Mouse (Mus musculus) heart, postnatal 10 days (tissue): ENCODE measurements around the gene Mrpl39. TPM values are rescaled to one million over a fixed set of nuclear protein-coding genes. Genes with fewer than 3 reads are reported as not detected.
A peak's percentile ranks its signal among the peaks of the same experiment; 100 is the strongest.

Experiments used
- DNase-seq, 2 experiments: peaks; one replicate each; pipeline ENCODE4 v3.0.0; 2021
- intact Hi-C: fragments of 180-260 bp; cut with DNase I; formaldehyde crosslinking; loops from one replicate; pipeline ENCODE4 v1.15.1; 2025
- total RNA-seq, 2 experiments: library from RNA; stranded (reverse); gene quantifications; 2 replicates each; pipeline ENCODE4 v1.2.3; 2021

The Mrpl39 gene
- total RNA-seq, 2 experiments from 2014 or later: 35.5 to 37.9 TPM

DNA sequence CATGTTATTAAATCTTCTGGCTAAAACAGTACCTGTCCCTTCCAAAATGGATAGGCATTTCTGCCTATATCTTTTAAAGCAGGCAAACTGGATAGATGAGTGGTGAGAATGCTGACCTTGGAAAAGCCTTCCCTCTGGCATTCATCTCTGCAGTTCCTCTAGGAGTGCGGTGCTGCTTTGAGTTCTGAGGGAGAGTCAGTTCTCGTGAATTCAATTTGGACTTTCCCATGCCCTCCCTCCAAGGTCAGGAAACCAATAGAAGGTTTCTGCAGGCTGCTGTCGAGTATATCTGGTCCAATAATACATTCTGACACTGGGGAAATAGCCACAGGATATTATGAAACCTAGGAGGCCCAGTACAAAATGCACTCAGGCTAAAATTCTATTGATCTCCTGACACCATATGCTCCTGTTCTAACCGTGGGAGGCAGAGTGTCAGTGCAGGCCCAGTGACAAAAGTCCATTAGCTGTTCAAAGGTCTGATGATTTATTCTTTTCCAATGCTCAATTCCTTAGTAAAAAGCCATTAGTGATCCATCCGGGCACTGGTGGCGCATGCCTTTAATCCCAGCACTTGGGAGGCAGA is 10.3 kb upstream of the Mrpl39 start:
- DNase-seq: peak in 1 of 2 experiments; percentile 11
- intact Hi-C loops: no loop called here

DNA sequence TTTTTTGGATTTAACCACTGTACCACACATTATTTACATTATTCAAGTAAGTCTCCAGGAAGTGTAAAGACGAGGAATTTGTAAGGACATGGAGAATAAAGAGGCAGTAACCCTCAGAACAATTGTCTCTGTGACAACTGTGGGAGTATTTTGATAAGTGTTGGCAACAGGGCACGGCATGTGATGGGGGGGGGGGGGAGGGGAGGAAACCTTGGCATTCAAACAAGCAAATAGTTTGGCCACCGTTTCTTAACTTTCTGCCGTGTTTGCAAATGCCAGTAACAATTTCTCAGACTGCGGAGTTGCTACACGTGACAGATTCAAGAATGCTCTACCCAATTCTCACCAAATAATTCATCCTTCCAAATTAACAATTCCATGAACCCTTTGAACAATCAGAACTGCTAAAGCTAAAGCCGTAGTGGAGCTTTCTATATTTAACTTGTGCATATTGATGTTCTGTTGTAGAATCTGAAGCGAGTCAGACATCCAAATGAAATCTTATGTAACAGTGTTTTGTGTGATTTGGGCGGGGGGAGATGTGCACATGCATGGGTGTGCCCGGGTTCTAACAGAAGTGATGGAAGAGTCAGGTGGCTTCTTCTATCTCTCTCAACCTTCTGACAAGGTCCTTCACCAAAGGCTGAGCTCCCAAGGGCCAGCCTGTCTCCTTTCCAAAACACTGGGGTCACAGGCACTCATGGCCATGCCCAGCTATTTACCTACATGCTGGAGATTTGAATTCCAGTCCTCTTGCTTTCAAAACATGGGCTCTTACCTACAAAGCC is 9.4 kb upstream of the Mrpl39 start:
- peak; percentile 19 to 24 for DNase-seq
- intact Hi-C loops: no loop called here

DNA sequence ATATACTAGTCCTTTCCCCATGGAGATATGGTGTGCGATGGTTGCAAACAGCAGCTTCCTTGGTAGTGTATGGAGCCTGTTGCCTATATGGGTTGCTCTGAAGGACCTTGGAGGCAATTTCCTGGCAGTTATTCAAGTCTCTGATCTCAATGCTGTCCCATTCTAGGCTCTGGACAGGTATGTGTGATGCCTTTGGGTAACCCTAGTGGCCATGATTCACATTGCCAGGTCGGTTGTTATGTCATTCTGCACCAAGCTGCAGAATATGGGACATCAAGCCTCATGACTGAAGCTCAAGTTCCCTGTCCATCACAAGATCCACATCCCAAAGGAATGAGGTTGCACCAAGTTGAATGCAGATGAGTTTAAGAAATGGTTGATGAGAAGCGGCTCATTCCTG is 1.8 kb upstream of the Mrpl39 start:
- intact Hi-C loops: no loop called here
- DNase-seq: no peak

DNA sequence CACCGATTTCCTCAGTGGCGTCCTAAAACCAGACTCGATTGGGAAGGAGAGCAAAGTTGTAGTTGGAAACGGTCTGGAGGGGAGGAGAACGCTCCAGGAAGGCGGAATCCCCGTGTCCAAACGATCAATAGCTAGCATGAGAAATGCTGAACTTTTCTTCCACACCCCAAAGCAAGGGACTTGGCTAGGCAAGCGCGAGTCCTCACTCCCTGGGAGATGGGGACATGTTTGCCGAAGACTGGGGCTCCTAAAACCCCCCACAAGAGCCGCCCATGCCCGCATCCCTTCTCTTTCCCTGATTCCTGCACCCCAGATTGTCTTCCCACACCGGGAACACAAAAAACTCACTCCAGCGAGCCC is 756 bp downstream of the Mrpl39 start:
- no peak for DNase-seq
- intact Hi-C loops: loop anchor here (1.0 kb wide), 4 partner anchors 38 to 143 kb away; partner anchors contain the start of gene Atp5j

DNA sequence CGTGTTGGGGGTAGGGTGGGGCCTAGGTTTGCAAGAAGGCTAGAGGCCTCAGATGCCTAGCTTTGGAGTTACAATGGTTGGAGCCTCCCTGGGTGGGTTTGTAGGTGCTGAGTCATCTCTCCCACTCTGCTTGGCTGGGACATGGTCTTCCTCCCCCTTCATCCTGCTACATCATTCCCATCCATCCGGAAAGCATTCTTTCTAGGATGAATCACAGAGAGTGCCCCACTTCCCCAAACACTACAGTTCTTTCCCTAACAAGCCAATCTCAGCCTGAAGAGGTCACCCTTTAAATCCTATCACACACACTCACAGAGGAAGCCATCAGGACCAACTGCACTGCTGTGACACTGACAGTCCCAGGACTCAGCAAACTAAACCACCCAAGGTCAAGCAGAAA is 14.9 kb downstream of the Mrpl39 start:
- no peak for DNase-seq
- intact Hi-C loops: no loop called here

DNA sequence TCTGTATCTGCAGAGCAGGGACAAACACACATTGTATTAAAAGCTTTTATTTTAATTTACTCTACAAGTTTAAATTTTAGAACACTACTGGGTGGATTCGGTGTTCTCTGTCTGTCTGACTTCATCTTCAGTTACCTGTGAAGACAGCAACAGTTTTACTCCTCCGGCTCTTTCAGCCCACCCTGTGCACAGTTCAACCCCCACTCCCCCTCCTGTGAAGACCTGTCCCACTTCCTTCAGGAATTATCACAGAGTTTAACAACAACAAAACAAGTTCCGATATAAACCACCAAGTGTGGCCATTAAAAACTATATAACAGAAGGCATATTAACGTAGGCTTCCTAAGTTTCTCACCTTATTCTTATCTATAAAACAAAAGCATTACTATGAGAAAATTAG is 17.3 kb downstream of the Mrpl39 start:
- intact Hi-C loops: no loop called here
- no peak for DNase-seq

DNA sequence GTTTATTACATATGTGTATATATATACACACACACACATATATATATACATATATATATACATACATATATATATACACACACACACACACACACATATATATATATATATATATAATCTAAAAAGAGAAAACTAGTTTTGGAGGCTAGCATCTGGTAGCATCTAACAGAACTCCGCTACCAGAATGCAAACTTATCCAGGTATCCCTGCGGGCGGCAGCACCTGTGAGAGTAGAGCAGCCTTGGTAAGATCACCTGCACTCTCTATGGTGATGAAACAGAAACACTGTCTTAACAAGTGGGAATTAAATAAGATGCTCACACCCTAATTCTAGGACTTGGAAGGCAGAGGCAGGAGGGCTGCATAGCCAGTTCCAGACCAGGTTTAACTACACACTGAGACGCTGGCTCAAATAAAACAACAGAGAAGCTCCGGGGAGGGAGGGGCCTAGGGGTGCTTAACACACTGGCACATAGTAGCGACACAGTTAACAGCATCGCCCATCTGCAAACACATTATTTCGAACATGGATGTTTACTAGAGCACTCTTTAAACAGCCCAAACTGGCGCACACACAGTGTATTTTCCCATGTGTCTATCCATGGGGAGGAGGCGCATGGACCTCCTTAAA is 17.8 kb downstream of the Mrpl39 start:
- intact Hi-C loops: no loop called here
- no peak for DNase-seq

DNA sequence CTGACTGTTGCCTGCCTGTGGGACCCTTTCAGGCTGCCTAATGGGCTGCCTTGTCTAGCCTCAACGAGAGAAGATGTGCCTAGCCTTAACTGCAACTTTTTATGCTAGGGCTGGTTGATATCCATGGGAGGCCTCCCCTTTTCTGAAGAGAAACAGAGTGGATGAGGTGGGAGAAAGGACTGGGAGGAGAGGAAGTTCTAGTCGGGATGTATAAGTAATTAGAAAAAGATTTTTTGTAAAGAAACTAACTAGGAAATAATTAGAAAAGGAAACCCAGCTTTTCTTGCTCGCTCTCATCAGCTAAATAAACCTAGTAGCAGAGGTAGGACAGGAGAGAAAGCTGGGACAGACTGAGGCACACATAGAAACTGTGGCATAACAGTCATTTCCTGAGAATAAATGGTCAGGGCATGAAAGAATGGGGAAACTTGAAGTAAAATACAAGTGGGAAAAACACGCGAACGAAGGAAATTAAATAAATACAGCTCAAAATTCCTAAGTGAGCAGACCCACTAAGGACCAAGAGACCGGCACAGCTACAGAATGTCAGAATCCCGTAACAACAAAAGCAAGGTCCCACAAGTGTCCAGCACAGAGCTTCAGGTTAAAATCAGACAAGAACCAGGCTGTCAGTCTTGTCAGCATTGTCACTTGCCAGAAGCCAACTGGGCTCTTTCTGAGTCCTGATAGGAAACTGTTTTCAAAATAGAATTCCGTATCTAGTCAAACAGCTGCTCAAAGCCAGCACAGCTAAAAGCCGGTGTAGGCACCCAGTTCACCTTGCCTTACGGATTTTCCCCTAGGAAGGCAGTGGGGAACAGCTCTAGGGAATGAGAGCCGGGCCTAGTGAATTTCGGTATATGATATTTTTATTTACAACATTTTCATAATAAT is 18.6 kb downstream of the Mrpl39 start:
- DNase-seq: no peak
- intact Hi-C loops: no loop called here

DNA sequence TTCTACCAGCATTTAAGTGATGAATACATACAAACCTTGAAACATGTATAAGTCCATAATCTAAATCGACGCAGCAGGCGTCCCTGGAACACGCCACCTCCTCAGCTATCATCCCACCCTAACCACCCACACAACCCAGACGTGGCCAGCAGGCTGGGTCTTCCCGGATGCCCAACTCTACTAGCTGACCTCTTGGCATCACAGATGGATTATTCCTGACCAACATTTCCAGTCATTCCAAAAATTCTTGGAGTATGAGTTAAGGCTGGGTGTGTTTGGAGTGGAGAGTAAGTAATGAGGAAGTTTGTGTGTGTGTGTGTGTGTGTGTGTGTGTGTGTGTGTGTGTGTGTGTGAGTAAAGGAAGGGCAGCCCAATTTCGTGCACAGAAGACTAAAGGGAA is 19.3 kb downstream of the Mrpl39 start:
- no peak for DNase-seq
- intact Hi-C loops: no loop called here

DNA sequence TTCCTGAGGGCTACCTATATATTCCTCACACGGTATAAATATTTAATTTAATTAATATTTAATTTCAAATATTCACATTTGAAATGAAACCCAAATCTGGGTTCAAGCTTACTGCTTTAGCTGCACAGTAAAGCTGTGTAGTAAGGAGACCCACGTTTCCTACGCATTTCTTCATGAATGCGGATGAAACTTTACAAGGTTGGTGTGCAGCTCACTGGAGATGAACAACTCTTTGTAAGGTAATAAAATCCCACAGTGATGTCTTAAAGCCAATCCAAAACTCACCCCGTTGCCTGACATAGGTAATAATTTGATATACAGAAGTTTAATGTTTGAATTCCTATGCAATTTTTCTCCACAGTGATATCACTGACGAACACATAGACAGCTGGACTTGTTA is 20.6 kb downstream of the Mrpl39 start:
- intact Hi-C loops: no loop called here
- no peak for DNase-seq

DNA sequence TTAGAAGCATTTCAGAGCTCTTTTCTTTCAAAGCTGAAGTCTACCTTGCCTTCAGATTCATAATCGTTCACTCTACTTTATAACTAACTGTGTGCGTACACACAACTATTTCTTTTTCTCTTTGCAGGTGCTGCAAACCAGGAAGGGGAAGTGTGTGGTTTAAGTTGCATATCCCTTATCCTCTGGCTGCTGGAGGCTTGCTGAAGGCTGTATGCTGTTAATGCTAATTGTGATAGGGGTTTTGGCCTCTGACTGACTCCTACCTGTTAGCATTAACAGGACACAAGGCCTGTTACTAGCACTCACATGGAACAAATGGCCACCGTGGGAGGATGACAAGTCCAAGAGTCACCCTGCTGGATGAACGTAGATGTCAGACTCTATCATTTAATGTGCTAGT is 21.6 kb downstream of the Mrpl39 start:
- no peak for DNase-seq
- intact Hi-C loops: no loop called here

DNA sequence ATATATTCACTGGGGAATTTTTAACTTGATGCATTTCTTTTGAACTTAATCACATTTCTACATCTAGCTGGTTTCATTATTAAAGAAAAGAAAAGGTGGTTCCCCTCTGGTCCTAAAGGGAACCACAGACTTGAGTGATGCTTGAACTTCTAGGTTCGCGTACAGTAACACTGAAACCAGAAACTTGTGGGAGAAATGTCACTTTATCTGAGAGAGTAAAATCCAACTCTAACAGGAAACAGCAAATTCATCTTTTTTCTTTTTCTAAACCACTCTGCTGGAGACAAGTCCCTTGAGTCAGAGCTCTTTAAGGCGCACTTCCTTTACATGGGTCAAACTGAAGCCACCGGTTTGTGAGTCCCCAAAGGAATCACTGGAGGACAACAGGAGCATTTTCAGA is 22.4 kb downstream of the Mrpl39 start:
- intact Hi-C loops: no loop called here
- no peak for DNase-seq

DNA sequence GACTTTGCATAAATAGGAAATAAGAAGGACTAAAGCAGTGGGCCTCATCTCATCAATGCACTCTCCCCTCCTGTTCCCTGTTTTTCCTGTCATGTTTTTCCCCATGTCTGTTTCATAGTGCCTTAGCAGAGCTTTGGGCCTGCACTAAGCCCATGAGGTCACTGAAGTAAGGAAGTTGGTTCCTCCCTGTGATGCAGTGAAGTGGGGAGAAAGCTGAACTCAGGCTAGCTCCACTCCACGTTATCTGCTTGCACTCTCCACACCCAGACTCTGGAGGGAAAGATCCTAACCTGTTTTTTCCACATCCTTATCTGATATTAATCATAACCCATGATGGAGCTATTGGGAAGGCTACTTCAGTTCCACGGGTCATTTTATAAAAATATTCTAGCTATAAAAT is 26.9 kb downstream of the Mrpl39 start:
- no peak for DNase-seq
- intact Hi-C loops: no loop called here

DNA sequence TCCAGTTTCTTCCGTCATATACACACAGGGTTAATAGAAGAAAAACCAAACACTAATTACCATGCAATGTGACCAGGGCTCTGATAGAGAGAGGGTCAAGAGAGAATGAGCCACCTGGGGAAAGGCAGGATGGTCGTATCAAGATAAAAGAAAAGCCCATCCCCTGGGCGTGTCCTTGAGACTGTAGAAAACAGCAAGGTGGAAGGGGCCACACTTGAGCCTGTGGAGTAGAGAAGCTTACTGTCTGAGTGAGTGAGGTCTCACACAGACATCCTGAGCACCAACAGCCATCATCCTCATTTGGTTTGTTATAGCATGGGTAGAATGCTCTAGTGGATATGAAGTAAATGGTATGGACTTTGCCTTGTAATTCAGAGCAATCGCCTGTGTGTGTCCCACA is 27.7 kb downstream of the Mrpl39 start:
- intact Hi-C loops: no loop called here
- no peak for DNase-seq

DNA sequence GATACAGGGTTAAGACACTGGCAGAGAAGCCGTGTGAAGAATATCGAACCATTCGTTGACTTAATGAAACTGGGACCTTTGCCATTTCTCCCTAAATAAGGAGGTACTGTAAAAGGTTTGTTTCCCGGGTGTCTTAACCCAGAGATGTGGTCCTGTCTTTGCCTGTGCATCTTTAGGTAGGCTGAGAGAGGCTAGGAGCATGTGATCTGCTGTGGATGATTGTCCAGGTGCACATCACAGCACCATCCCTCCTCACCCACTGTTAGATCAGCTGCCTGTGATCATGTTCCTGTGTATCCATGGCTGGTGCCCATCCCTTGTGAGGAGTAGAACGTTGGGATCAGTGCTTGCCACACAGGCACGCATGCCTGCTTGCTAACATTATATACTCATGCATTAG is 29.0 kb downstream of the Mrpl39 start:
- no peak for DNase-seq
- intact Hi-C loops: no loop called here

DNA sequence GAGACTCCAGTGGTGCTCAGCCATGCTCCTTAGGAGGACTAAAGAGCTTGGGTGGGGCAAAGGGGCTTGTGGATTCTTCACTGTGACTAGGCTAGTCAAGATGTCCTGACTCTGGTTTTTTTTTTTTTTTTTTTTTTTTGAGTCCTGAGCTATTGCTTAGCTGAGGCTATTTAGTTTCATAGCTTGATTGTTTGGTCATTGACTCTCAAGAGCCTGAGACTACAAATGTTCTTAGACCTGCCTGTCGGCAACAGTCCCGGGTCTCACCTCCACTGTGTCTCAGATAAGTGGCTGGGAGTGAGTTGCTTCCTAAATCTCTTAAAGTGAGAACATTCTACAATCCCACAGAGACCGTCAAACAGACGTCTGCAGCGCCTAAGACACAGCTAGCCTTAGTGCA is 30.0 kb downstream of the Mrpl39 start:
- no peak for DNase-seq
- intact Hi-C loops: no loop called here

DNA sequence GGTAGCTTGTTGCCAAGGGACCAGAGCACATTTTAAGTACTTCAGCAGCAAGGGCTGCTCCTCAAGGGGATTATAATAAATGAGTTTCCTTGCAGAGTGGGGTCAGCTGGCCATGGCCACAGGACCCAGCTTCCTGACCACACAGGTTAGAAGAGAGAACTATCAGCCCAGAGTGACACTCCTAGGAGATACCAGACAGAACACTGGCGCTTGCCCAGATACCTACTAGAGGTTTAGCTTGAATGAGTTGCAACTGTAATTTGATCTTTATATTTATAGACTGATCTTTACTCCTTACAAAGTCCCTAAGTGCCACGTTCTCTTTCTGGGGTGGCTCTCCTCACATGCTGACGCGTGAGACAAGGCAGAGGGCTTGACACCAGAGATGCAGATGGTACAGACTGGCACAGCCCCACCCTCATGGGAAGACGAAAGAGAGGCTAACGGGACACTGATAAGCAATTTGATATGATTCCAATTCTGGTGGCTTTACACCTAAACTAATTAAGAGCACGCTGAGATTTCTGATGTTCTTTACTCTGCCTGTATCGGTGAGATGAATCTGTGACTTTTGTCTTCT is 30.8 kb downstream of the Mrpl39 start:
- DNase-seq: no peak
- intact Hi-C loops: no loop called here

DNA sequence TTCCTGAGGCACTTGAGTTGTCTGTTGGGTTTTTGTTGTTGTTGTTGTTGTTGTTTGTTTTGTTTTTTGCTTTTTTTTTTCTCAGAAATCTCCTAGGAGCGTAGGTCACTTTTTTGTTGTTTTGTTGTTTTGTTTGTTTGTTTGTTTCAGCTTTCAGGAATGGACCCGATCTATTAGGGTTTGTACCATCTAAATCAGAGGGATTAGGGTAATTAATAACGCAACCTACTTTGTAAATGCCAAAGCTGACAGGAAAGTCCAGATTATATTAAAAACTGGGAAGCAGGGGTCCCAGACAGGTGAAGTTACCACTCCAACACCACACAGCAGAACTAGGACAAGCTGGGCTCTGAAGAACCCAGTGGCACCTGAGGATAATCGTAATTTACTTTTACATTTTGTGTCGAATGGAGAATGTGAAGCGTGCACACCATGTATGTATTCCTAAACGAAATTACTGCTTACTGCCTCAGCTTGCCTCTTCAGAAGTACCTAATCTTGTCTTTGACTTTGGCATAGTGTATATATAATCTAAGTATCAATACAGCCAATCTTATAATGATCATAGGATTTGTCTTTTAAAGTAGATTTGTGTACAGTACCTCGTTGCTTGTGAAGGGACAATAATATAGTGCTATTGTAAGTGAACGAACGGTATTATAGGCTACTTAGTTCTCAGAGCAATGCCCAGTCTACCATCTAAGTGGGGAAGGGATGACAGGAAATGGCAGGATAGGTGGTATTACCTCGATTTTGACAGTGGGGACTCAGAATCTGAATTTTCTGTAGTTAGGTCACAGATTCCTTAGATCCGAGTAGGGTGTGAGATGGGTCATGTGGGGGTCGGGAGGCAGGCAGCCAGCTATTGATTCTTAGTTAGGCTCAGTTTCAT is 31.5 kb downstream of the Mrpl39 start:
- intact Hi-C loops: no loop called here
- DNase-seq: no peak

DNA sequence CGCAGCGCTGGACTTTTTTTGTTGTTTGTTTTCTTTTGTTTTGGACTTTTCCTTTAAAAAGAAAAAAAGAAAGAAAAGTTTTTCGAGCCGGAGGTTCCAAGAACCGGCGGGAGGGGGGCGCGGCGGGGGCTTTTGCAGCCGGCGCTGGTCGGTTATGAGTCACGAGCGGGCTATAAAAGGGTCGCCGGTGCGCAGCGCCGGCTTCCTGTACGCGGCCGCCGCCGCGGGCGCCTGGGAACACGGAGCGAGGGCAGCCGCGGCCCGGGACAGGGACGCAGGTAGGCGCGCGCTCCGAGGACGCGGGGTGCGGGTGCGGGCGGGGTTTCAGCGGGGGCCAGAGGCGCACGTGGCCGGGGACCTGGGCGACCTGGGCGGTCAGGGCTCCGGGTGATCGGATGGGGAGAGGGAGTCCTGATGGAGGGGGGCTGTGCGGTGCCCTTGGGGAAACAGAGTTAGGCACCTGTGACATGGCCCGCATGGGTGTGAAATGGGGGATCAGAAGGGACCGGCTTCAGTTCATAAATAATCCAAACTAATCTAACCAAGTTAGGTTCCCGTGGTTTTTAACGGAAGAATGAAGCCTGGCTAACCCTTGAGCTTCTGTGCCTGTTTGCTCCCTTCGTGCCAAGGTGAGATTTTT is 32.3 kb downstream of the Mrpl39 start:
- intact Hi-C loops: no loop called here
- peak; percentile 72 to 78 for DNase-seq
